Mouse (Mus musculus): ENCODE data around the gene Eef1akmt1. TPM values are rescaled to one million over a fixed set of nuclear protein-coding genes. Genes with fewer than 3 reads are reported as not detected.

Gene Eef1akmt1
- total and polyA plus RNA-seq, 2 experiments, result 5.6 to 11.6 TPM

DNA sequence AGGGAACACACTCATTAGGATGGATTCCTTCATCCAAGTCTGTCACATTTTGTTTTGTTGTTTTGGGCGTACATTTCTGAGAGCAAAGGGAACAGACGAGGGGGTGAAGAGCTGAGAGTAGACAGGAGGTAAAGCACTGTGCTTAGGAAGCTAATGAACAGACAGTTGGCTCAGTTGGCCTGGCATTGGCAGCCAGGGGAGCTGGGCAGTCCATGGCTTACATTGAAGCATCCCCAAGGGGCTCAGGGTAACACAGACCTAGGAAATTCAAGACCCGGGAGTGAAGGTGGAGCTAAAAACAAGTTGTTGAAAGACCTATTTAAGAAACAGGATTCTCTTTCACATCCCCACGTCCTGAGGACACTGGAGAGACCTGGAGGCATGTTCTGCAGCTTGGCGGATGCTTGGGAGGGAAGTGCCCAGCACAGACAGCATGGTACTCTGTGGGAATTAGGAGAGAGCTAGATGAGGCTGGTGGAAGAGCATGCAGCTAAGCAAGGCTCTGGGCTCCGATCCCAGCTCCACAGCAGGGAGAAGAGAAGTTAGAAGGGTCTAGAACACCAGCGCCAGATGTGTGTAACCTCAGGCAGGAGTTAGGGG lies 15.8 kb downstream of the Eef1akmt1 start:
- no peak overlapping the region for H3K9ac ChIP-seq (ENCODE audit: low read depth, low read length)
- DNase-seq (ENCODE audit: extremely low read depth, low read depth, low spot score), result no peak
- no peaks in the 10 kb centered on the region for H3K79me2 ChIP-seq (ENCODE audit: control insufficient read depth, insufficient read depth, low read length)
- no peaks in the 10 kb centered on the region; the same call in 1 of the 2 replicates for H3K36me3 ChIP-seq (ENCODE audit: control insufficient read depth, insufficient read depth, low read length)
- no peaks in the 10 kb centered on the region for H3K27me3 ChIP-seq (ENCODE audit: control insufficient read depth, insufficient read depth, low read length)
- H3K4me1 ChIP-seq (ENCODE audit: control insufficient read depth, insufficient read depth, low read length), result no peaks in the 10 kb centered on the region
- H3K27ac ChIP-seq (replicated peaks; ENCODE audit: insufficient read depth, low read depth, low read length), result no peak overlapping the region
- H3K4me3 ChIP-seq (ENCODE audit: insufficient read depth, low read depth, low read length), result no peak overlapping the region
- TF ChIP-seq POLR2A (IDR thresholded peaks at IDR 0.05; ENCODE audit: extremely low read depth, insufficient read depth, low read length), result no peak
- TF ChIP-seq CTCF (IDR thresholded peaks at IDR 0.05; ENCODE audit: low read depth, low read length), result no peak
- 97% methylated on average over 7 of the region's 7 CpGs for WGBS

DNA sequence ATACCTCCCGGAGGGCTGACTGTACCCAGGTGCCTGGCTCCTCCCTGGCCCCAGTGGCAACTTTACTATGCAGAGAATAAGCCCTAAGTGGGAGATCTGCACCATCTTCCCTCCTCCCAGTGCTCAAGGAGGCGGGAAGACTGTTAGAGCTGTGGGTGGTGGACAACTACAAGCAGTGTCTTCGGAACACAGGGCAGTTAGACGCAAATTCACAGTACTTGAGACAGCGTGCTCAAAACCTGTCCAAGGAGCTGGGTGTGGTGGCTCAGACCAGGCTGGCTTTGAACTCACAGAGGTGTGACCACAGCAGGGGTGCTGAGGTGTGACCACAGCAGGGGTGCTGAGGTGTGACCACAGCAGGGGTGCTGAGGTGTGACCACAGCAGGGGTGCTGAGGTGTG lies 17.0 kb downstream of the Eef1akmt1 start:
- TF ChIP-seq CTCF (IDR thresholded peaks at IDR 0.05; ENCODE audit: low read depth, low read length), result no peak
- TF ChIP-seq POLR2A (IDR thresholded peaks at IDR 0.05; ENCODE audit: extremely low read depth, insufficient read depth, low read length), result no peak
- 97% methylated on average over 5 of the region's 5 CpGs for WGBS

DNA sequence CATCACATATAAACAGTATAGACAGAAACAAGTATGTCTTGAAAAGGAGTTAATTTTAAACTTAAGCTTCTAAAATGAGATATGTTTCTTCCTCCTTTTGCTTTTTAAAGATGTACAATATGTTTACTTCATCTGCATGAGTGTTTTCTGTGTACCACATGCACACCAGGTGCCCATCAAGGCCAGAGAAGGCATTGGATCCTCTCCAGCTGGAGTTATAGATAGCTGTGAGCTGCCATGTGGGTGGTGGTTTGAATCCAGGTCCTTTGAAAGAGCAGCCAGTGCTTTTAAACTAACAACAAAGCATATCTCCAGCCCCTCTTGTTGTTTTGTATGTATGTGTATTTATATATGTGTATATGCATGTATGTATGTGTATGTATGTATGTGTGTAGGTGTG lies 18.5 kb downstream of the Eef1akmt1 start:
- Histone ChIP-seq H3K4me1 (ENCODE audit: control insufficient read depth, insufficient read depth, low read length) (no peaks in the 10 kb centered on the region), H3K27me3 (ENCODE audit: control insufficient read depth, insufficient read depth, low read length) (no peaks in the 10 kb centered on the region), H3K79me2 (ENCODE audit: control insufficient read depth, insufficient read depth, low read length) (no peaks in the 10 kb centered on the region), H3K27ac (replicated peaks; ENCODE audit: insufficient read depth, low read depth, low read length) (no peak overlapping the region), H3K4me3 (ENCODE audit: insufficient read depth, low read depth, low read length) (no peak overlapping the region), H3K36me3 (ENCODE audit: control insufficient read depth, insufficient read depth, low read length) (no peaks in the 10 kb centered on the region; the same call in 1 of the 2 replicates), H3K9ac (ENCODE audit: low read depth, low read length) (no peak overlapping the region)
- no peak for DNase-seq (ENCODE audit: extremely low read depth, low read depth, low spot score)
- no peak for TF ChIP-seq POLR2A (IDR thresholded peaks at IDR 0.05; ENCODE audit: extremely low read depth, insufficient read depth, low read length)
- TF ChIP-seq CTCF (IDR thresholded peaks at IDR 0.05; ENCODE audit: low read depth, low read length), result no peak

More for the DNA sequence above, 17.0 kb downstream of the Eef1akmt1 start:
- no peak overlapping the region for H3K9ac ChIP-seq (ENCODE audit: low read depth, low read length)
- H3K4me1 ChIP-seq (ENCODE audit: control insufficient read depth, insufficient read depth, low read length), result no peaks in the 10 kb centered on the region
- H3K79me2 ChIP-seq (ENCODE audit: control insufficient read depth, insufficient read depth, low read length), result no peaks in the 10 kb centered on the region
- no peak for DNase-seq (ENCODE audit: extremely low read depth, low read depth, low spot score)
- H3K27ac ChIP-seq (replicated peaks; ENCODE audit: insufficient read depth, low read depth, low read length), result no peak overlapping the region
- H3K36me3 ChIP-seq (ENCODE audit: control insufficient read depth, insufficient read depth, low read length), result no peaks in the 10 kb centered on the region; the same call in 1 of the 2 replicates
- H3K4me3 ChIP-seq (ENCODE audit: insufficient read depth, low read depth, low read length), result no peak overlapping the region
- H3K27me3 ChIP-seq (ENCODE audit: control insufficient read depth, insufficient read depth, low read length), result no peaks in the 10 kb centered on the region

DNA sequence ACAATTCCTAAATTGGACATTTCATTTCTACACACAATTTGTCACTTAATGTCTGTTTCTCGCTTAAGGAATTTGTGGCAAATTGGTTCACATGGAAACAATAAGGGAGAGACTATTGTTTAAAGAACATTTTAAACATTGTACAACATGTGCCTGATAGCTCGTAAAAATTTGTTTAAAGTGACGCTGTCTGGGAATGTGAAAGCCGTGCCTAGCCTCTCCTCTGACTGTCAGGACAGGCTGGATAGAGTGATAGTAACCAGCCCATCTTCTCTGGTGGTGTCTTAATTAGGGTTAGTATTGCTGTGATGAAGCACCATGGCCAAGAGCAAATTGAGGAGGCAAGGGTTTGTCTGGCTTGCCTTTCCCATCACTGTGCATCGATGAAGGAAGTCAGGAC lies 24.4 kb downstream of the Eef1akmt1 start:
- WGBS, result 90% methylated on average over 5 of the region's 5 CpGs
- H3K4me3 ChIP-seq (ENCODE audit: insufficient read depth, low read depth, low read length), result no peak overlapping the region

DNA sequence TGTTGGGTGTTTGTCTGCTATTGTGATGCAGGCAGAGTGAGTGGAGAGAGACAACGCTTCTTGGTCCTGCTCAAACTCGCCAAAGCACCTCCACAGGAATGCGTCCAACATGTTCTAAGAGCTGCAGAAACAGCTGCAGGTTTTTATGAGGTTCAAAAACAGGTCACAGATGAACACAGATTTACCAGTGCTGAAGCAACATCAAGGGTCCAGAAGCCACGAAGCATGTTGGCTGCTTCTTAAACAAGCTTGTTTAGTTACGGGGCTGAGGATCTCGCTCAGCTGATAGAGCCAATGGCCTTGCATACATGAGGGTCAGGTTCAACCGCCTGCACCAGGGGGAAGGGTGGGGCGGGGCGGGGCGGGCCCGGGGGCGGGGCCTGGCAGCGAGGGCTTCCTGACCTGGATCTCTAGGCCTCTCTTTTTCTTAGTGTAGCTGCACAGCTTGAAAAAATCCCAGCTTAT lies 24.8 kb downstream of the Eef1akmt1 start:
- TF ChIP-seq POLR2A (IDR thresholded peaks at IDR 0.05; ENCODE audit: extremely low read depth, insufficient read depth, low read length) (no peak), CTCF (IDR thresholded peaks at IDR 0.05; ENCODE audit: low read depth, low read length) (no peak)
- WGBS, result 21% methylated on average over 13 of the region's 13 CpGs
- peak; percentile 46 for DNase-seq (ENCODE audit: extremely low read depth, low read depth, low spot score)

More for the DNA sequence above, 24.4 kb downstream of the Eef1akmt1 start:
- TF ChIP-seq POLR2A (IDR thresholded peaks at IDR 0.05; ENCODE audit: extremely low read depth, insufficient read depth, low read length) (no peak), CTCF (IDR thresholded peaks at IDR 0.05; ENCODE audit: low read depth, low read length) (no peak)
- no peaks in the 10 kb centered on the region for H3K36me3 ChIP-seq (ENCODE audit: control insufficient read depth, insufficient read depth, low read length)
- no peak overlapping the region for H3K27ac ChIP-seq (replicated peaks; ENCODE audit: insufficient read depth, low read depth, low read length)
- no peak for DNase-seq (ENCODE audit: extremely low read depth, low read depth, low spot score)
- H3K79me2 ChIP-seq (ENCODE audit: control insufficient read depth, insufficient read depth, low read length), result no peaks in the 10 kb centered on the region
- no peak overlapping the region for H3K9ac ChIP-seq (ENCODE audit: low read depth, low read length)
- no peaks in the 10 kb centered on the region for H3K27me3 ChIP-seq (ENCODE audit: control insufficient read depth, insufficient read depth, low read length)
- H3K4me1 ChIP-seq (ENCODE audit: control insufficient read depth, insufficient read depth, low read length), result no peaks in the 10 kb centered on the region

DNA sequence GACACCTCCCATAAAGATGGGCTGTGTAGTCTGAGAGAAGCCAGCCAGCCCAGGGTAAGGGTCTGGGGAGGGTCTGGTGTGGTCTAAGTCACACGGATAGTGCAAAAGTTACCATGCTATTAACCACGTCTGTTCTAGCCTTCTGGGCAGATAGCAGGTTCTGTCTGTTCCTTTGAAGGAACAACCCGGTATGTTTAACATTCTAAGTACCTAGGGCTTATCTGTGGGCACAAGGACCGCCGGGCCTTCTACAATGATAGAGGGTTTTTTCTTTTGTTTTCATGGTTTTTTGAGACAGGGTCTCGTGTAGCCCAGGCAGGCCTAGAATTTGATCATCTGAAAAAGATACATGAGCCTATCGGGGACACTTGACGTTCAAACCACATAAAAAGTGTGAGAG lies 25.3 kb downstream of the Eef1akmt1 start:
- Histone ChIP-seq H3K9ac (ENCODE audit: low read depth, low read length) (no peak overlapping the region), H3K27me3 (ENCODE audit: control insufficient read depth, insufficient read depth, low read length) (no peaks in the 10 kb centered on the region), H3K27ac (replicated peaks; ENCODE audit: insufficient read depth, low read depth, low read length) (no peak overlapping the region), H3K4me3 (ENCODE audit: insufficient read depth, low read depth, low read length) (no peak overlapping the region), H3K4me1 (ENCODE audit: control insufficient read depth, insufficient read depth, low read length) (no peaks in the 10 kb centered on the region), H3K36me3 (ENCODE audit: control insufficient read depth, insufficient read depth, low read length) (no peaks in the 10 kb centered on the region), H3K79me2 (ENCODE audit: control insufficient read depth, insufficient read depth, low read length) (no peaks in the 10 kb centered on the region)
- TF ChIP-seq POLR2A (IDR thresholded peaks at IDR 0.05; ENCODE audit: extremely low read depth, insufficient read depth, low read length) (no peak), CTCF (IDR thresholded peaks at IDR 0.05; ENCODE audit: low read depth, low read length) (no peak)
- no peak for DNase-seq (ENCODE audit: extremely low read depth, low read depth, low spot score)
- WGBS, result 87% methylated on average over 8 of the region's 8 CpGs

More for the DNA sequence above, 24.8 kb downstream of the Eef1akmt1 start:
- Histone ChIP-seq H3K27ac (replicated peaks; ENCODE audit: insufficient read depth, low read depth, low read length) (no peak overlapping the region), H3K9ac (ENCODE audit: low read depth, low read length) (no peak overlapping the region), H3K4me3 (ENCODE audit: insufficient read depth, low read depth, low read length) (no peak overlapping the region), H3K36me3 (ENCODE audit: control insufficient read depth, insufficient read depth, low read length) (no peaks in the 10 kb centered on the region), H3K4me1 (ENCODE audit: control insufficient read depth, insufficient read depth, low read length) (no peaks in the 10 kb centered on the region), H3K27me3 (ENCODE audit: control insufficient read depth, insufficient read depth, low read length) (no peaks in the 10 kb centered on the region), H3K79me2 (ENCODE audit: control insufficient read depth, insufficient read depth, low read length) (no peaks in the 10 kb centered on the region)
